Mouse (Mus musculus) gastrocnemius, adult 2 months (tissue): Measurements from ENCODE around the gene Vmn2r52. TPM values are rescaled to one million over a fixed set of nuclear protein-coding genes. Genes with fewer than 3 reads are reported as not detected.
"Not testable (repeated sequence)": the region's sequence is repeated elsewhere in the genome, so short reads cannot be mapped to it uniquely, and the experiment has no call there.

Source experiments
- DNase-seq: peaks from one replicate; pipeline ENCODE4 v3.0.0; 2022
- H3K27ac ChIP-seq: fragments of 200-600 bp; 2 replicates; pipeline ENCODE4 v1.8.1; 2022; ENCODE audit warnings: mild to moderate bottlenecking
- H3K4me3 ChIP-seq: fragments of 200-600 bp; 2 replicates; pipeline ENCODE4 v1.8.1; 2022; ENCODE audit warnings: mild to moderate bottlenecking, moderate library complexity
- CTCF ChIP-seq: fragments of 200-600 bp; IDR thresholded peaks from 2 replicates; pipeline ENCODE4 v1.8.1; 2022; ENCODE audit warnings: antibody characterized with exemption, mild to moderate bottlenecking, moderate library complexity
- intact Hi-C: fragments of 180-260 bp; cut with DNase I; formaldehyde crosslinking; loops from one replicate; pipeline ENCODE4 v1.15.1; 2025
- long read RNA-seq, 2 experiments: library from polyadenylated mRNA; stranded (forward); transcript quantifications; one replicate each; pipeline ENCODE4 v2.0.0; 2021
- total RNA-seq, 2 experiments: library from RNA; stranded (reverse); gene quantifications; 2 replicates each; pipeline ENCODE4 v1.2.3; 2021

Vmn2r52 gene
- total RNA-seq, result not detected
- long read RNA-seq, experiment 1, result 0 reads
- long read RNA-seq, experiment 2, result 0 reads

DNA sequence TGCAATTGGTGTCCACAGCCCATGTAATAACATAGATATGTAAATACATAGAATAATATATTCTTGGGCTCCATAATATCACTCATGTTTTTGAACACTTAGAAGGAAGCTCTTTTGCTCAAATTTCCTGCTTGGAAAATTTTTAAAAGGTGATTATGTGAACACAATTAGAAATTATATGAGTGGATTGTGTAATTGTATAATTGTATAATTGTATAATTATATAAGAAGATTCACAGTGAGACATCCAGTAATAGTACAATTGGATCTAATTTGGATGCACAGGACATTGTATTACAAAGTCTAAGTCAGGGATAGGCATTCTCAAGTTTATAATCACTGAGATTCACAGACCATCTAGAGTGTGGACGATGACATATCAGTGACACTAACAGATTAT lies at the start of gene Vmn2r52:
TSS of gene Vmn2r52 (minus strand) at position 101 of the 400 bp plus-strand sequence.
- H3K27ac ChIP-seq, result no peak within 1 kb of the TSS
- intact Hi-C loops, result no loop called here
- H3K4me3 ChIP-seq, result no peak within 1 kb of the TSS
- no peak for TF ChIP-seq CTCF
- DNase-seq, result no peak

DNA sequence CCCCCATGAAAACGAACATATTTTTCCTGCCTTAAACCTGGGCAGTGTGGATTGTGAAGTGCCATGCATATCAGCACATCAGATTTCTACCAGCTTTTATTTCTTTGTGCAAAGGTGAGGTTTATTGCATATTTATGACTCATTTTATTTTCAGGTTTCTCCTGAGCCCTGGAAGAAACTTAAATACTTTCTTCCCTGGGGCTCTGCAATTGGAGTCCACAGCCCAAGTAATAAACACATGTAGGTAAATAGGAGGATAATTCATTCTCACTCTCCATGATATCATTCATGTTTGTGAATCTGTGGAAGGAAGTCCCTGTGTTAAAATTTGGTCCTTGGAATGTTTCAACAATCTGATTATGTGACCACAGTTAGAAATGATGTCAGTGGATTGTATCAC lies 70.7 kb downstream of the Vmn2r52 start, which contains the start of gene Vmn2r51:
TSS of gene Vmn2r51 (minus strand) at position 101 of the 400 bp plus-strand sequence.
- H3K4me3 ChIP-seq, intact Hi-C loops, DNase-seq, H3K27ac ChIP-seq: not testable (repeated sequence)

Other genes with a start within 250 kb of the Vmn2r52 start
- gene Vmn2r48, start 223.0 kb downstream of the Vmn2r52 start, total RNA-seq, result not detected
- not detected for gene Vmn2r49, start 184.3 kb downstream of the Vmn2r52 start, total RNA-seq
- not detected for gene Vmn2r50, start 123.3 kb downstream of the Vmn2r52 start, total RNA-seq
- gene Vmn2r51, start 70.8 kb downstream of the Vmn2r52 start, total RNA-seq, result not detected
- gene Vmn1r66, start 101.4 kb upstream of the Vmn2r52 start, total RNA-seq, result not detected